Mouse (Mus musculus) heart, embryonic 15.5 days (tissue): ENCODE results near the gene Ccpg1os. TPM values are rescaled to one million over a fixed set of nuclear protein-coding genes. Genes with fewer than 3 reads are reported as not detected.

Source experiments
- ATAC-seq: fragments of 200-750 bp; cut with Nextera tagmentation; replicated peaks from 2 replicates; pipeline ENCODE4 v1.8.0; 2017; ENCODE audit warnings: low read depth, moderate TSS enrichment; ENCODE audit not compliant: insufficient number of reproducible peaks, insufficient read depth, low FRiP score
- H3K27ac ChIP-seq: fragments of 300-500 bp; sonication (generic); 2 replicates; pipeline ENCODE4 v1.5.1; 2015; ENCODE audit warnings: mild to moderate bottlenecking, inconsistent platforms
- H3K27me3 ChIP-seq: fragments of 300-500 bp; sonication (generic); 2 replicates; pipeline ENCODE4 v1.6.1; 2015; ENCODE audit warnings: inconsistent platforms
- H3K36me3 ChIP-seq: fragments of 300-500 bp; sonication (generic); 2 replicates; pipeline ENCODE4 v1.6.1; 2015; ENCODE audit warnings: mild to moderate bottlenecking, inconsistent platforms
- H3K4me1 ChIP-seq: fragments of 300-500 bp; sonication (generic); replicated peaks from 2 replicates; pipeline ENCODE4 v1.6.1; 2015; ENCODE audit warnings: inconsistent platforms
- H3K4me2 ChIP-seq: fragments of 300-500 bp; sonication (generic); 2 replicates; pipeline ENCODE4 v1.6.1; 2015; ENCODE audit warnings: inconsistent platforms, mild to moderate bottlenecking, moderate library complexity
- H3K4me3 ChIP-seq: fragments of 300-500 bp; sonication (generic); 2 replicates; pipeline ENCODE4 v1.5.1; 2015; ENCODE audit warnings: mild to moderate bottlenecking, inconsistent platforms
- H3K9ac ChIP-seq: fragments of 300-500 bp; sonication (generic); 2 replicates; pipeline ENCODE4 v1.6.1; 2015; ENCODE audit warnings: mild to moderate bottlenecking, inconsistent platforms
- H3K9me3 ChIP-seq: fragments of 300-500 bp; sonication (generic); replicated peaks from 2 replicates; pipeline ENCODE4 v1.6.1; 2016; ENCODE audit warnings: inconsistent platforms
- WGBS: fragments of 180-500 bp; shearing (Covaris S2); methylation state at CpG from one replicate; pipeline ENCODE4 v1.1.7; 2015; ENCODE audit warnings: mixed read lengths; 5-methylcytosine and 5-hydroxymethylcytosine counted together
- microRNA-seq: library from miRNA; unstranded; fragments of <30 nt; microRNA quantifications from one replicate; pipeline ENCODE4, GENCODE M21; 2016
- polyA plus RNA-seq: library from polyadenylated mRNA; unstranded; fragments of >200 nt; fragmentation: Nextera tagmentation; extraction: Ambion mirVana; gene quantifications from 2 replicates; pipeline ENCODE4 v1.2.1, GENCODE M21; 2015

Gene Ccpg1os
- polyA plus RNA-seq, 1 experiment from 2014 or later: 15.4 TPM

DNA sequence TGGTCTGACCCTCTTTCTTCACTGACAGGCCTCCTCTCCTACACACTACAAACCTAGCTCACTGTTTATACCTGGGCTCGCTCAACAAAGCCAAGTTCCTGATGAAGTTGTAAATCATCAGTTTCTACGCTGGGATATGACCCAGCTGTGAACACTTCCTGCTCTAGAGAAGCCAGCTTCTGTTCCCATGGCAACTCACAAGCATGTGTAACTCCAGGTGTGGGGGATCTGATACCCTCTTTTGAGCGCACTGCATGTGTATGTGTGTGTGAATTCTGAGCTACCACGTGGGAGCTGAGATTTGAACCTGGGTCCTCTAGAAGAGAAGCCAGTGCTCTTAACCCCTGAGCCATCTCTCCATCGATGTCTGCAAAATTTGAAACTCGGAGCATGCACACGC lies 35.6 kb downstream of the Ccpg1os start:
- Histone ChIP-seq H3K36me3 (peaks cover 20% of the 10 kb centered on the region), H3K4me2 (no peak overlapping the region), H3K9ac (no peak overlapping the region), H3K27me3 (no peaks in the 10 kb centered on the region), H3K4me3 (no peak overlapping the region), H3K4me1 (no peaks in the 10 kb centered on the region), H3K9me3 (peaks cover 3% of the 10 kb centered on the region; the same call in 1 of the 2 replicates), H3K27ac (no peak overlapping the region)
- 65% methylated on average over 7 of the region's 7 CpGs for WGBS
- no peak for ATAC-seq

DNA sequence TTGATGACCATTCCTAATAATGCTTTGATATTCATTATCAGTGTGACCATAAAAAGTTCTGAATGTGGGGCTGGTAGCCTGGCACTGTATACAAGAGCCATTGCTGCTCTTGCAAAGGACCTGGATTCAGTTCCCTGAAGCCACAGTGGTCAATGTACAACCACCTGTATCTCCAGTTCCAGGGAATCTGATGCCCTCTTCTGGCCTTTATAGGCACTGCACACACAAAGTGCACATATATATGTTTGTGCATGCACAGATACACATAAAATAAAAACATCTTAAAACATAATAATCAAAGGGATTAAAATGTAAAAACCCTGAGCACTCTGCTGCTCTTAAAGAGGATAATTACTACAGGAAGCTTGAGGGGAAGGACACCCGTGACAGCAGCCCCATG lies 38.2 kb downstream of the Ccpg1os start:
- Histone ChIP-seq H3K9ac (no peak overlapping the region), H3K4me2 (no peak overlapping the region), H3K9me3 (peaks cover 3% of the 10 kb centered on the region; the same call in 1 of the 2 replicates), H3K36me3 (peaks cover 20% of the 10 kb centered on the region), H3K27me3 (no peaks in the 10 kb centered on the region), H3K27ac (no peak overlapping the region), H3K4me3 (no peak overlapping the region), H3K4me1 (no peaks in the 10 kb centered on the region)
- 90% methylated on average over 1 of the region's 1 CpGs for WGBS
- no peak for ATAC-seq

DNA sequence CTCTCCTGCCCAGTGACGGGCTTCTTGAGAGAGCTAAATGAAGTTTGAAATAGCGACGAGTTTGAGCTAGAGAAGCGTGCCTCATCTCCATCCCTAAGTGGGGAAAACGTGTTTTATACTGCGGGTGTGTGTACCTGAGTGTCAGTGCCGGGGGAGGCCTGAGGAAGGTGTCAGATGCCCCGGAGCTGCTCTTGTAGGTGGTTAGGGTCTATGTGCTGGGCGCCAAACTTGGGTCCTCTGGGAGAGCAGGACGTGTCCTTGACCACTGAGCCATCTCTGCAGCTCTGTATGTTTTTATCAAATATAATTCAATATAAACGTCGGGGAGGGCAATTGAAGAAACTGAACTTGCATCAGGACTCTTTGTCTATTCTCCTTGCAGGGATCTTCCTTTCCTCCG lies 40.9 kb downstream of the Ccpg1os start:
- no peaks in the 10 kb centered on the region for H3K4me1 ChIP-seq
- H3K9ac ChIP-seq: no peak overlapping the region
- no peaks in the 10 kb centered on the region for H3K27me3 ChIP-seq
- ATAC-seq: no peak
- peaks cover 3% of the 10 kb centered on the region; the same call in 1 of the 2 replicates for H3K9me3 ChIP-seq
- no peak overlapping the region for H3K4me2 ChIP-seq
- H3K27ac ChIP-seq: no peak overlapping the region
- peaks cover 20% of the 10 kb centered on the region for H3K36me3 ChIP-seq
- 89% methylated on average over 13 of the region's 13 CpGs for WGBS
- H3K4me3 ChIP-seq: no peak overlapping the region

DNA sequence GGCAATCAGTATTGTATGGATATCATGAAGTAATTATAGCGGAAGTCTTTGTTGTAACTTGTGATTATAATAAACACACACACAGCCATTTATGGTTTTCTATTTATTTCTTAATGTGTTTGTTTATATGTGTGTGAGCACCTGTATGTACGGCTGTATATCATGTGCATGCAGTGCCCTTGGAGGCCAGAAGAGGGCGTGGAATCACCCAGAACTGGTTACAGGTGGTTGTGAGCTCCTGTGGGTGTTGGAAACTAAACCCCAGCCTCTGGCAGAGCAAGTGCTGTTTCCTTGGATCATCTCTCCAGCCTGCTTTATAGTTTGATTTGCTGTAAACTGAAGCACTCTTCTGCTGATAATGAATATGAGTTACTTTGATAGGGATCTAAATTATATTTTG lies 41.8 kb downstream of the Ccpg1os start:
- no peak overlapping the region for H3K27ac ChIP-seq
- 62% methylated on average over 3 of the region's 3 CpGs for WGBS
- peaks cover 20% of the 10 kb centered on the region for H3K36me3 ChIP-seq
- H3K4me3 ChIP-seq: no peak overlapping the region
- peaks cover 3% of the 10 kb centered on the region; the same call in 1 of the 2 replicates for H3K9me3 ChIP-seq
- no peak overlapping the region for H3K9ac ChIP-seq
- no peaks in the 10 kb centered on the region for H3K4me1 ChIP-seq
- no peak for ATAC-seq
- no peak overlapping the region for H3K4me2 ChIP-seq
- no peaks in the 10 kb centered on the region for H3K27me3 ChIP-seq

DNA sequence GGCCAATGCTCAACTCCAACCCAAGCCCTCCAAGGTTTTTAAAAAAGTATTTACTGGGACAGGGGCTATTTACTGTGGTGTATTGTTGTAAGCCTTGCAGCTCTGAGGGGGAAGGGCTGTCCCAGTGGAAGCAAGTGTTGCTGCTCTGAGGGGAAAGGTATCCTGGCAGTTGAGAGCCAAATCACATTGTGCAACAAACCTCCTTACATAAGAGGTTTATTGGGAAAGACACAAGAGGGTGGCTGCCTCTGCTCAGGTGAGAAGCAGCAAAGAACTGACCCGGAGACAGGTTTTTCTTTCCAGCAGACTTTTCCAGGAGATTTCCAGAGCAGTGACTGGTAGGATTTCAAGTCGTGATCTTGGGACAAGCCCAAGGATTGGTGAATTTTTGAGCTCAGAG lies 48.9 kb downstream of the Ccpg1os start:
- no peaks in the 10 kb centered on the region for H3K27me3 ChIP-seq
- H3K9me3 ChIP-seq: no peaks in the 10 kb centered on the region
- no peaks in the 10 kb centered on the region for H3K4me1 ChIP-seq
- WGBS: 68% methylated on average over 2 of the region's 2 CpGs
- H3K36me3 ChIP-seq: no peaks in the 10 kb centered on the region
- no peak overlapping the region for H3K9ac ChIP-seq
- no peak overlapping the region for H3K4me3 ChIP-seq
- no peak overlapping the region for H3K27ac ChIP-seq
- ATAC-seq: no peak
- no peak overlapping the region for H3K4me2 ChIP-seq

DNA sequence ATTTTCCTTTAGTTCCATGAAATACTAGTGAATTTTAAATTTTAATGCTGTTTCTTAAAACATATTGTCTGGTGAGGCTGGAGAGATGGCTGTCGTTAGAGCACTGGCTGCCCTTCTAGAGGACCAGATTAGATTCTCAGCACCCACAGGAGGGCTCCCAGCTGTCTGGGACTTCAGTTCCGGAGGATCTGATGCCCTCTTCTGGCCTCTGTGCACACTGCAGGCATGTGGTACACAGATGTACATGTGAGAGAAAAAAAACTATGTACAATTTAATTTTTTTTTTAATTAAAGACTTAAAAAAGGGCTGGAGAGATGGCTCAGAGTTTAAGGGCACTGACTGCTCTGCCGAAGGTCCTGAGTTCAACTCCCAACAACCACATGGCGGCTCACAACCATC lies 49.9 kb downstream of the Ccpg1os start:
- H3K4me2 ChIP-seq: no peak overlapping the region
- 81% methylated on average over 4 of the region's 4 CpGs for WGBS
- H3K27me3 ChIP-seq: no peaks in the 10 kb centered on the region

DNA sequence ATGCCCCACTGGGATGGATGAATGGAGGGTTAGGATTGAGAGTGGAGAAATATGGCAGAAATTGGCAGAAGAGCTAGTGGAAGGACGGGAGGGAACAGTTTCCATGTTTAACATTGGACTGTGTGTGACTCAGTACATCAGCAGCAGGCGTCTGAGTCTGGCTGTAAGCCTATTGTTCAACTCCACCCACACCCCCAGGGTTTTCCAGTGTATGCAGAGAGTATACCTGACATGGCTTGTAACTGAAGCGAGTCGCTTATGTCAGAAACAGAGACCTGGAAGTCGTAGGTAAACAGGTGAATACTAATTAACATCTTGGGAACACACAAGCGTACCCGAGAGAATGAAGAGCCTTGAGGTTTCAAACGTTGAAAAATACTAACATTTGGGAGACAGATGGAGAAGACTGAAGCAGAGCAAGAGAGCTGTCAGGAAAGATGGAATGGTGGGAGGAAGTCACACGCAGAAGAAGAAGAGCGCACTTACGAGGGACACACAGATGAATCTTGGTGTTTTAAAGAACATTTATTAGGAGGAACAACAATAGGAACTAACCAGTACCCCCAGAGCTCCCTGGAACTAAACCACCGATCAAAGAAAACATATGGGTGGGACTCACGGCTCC lies 53.9 kb downstream of the Ccpg1os start:
- H3K4me1 ChIP-seq: peaks cover 5% of the 10 kb centered on the region; the same call in 1 of the 2 replicates
- H3K9ac ChIP-seq: no peak overlapping the region
- no peaks in the 10 kb centered on the region for H3K9me3 ChIP-seq
- H3K4me2 ChIP-seq: no peak overlapping the region
- peaks cover 4% of the 10 kb centered on the region; the same call in 1 of the 2 replicates for H3K27me3 ChIP-seq
- H3K36me3 ChIP-seq: no peaks in the 10 kb centered on the region
- no peak overlapping the region for H3K4me3 ChIP-seq
- no peak for ATAC-seq
- 77% methylated on average over 13 of the region's 13 CpGs for WGBS
- H3K27ac ChIP-seq: no peak overlapping the region

More for the DNA sequence above, 49.9 kb downstream of the Ccpg1os start:
- Histone ChIP-seq H3K4me1 (no peaks in the 10 kb centered on the region), H3K27ac (no peak overlapping the region), H3K9me3 (no peaks in the 10 kb centered on the region), H3K36me3 (no peaks in the 10 kb centered on the region), H3K4me3 (no peak overlapping the region), H3K9ac (no peak overlapping the region)
- no peak for ATAC-seq

Small RNAs within 50 kb of the gene (microRNA-seq; reads per million reads assigned to microRNA genes)
- not detected for gene Gm27353

Other genes with a start within 250 kb of the Ccpg1os start
- 0.40 and 0.43 TPM in 2 replicates for gene Prtg, start 178.5 kb downstream of the Ccpg1os start, polyA plus RNA-seq
- 2.1 and 2.6 TPM in 2 replicates for gene Pygo1, start 59.7 kb downstream of the Ccpg1os start, polyA plus RNA-seq
- 0.58 and 0.85 TPM in 2 replicates for gene Dyx1c1, start 26.6 kb downstream of the Ccpg1os start, polyA plus RNA-seq
- not detected in 2 replicates for gene Gm44503, start 26.5 kb downstream of the Ccpg1os start, polyA plus RNA-seq
- 31.3 and 33.1 TPM in 2 replicates for gene Ccpg1, start within 50 bp of the Ccpg1os start, polyA plus RNA-seq
- 4.7 and 8.0 TPM in 2 replicates for gene Pigb, start 55.0 kb upstream of the Ccpg1os start, polyA plus RNA-seq
- gene Rab27a, start 59.5 kb upstream of the Ccpg1os start, polyA plus RNA-seq: 3.7 and 7.8 TPM in 2 replicates
- gene Khdc3, start 116.5 kb upstream of the Ccpg1os start, polyA plus RNA-seq: not detected in 2 replicates
- not detected in 2 replicates for gene Gm20509, start 117.1 kb upstream of the Ccpg1os start, polyA plus RNA-seq
- 77.1 and 79.6 TPM in 2 replicates for gene Rsl24d1, start 128.0 kb upstream of the Ccpg1os start, polyA plus RNA-seq